Mouse (Mus musculus) yolk sac, embryonic 10.5 days (tissue): ENCODE data around the gene Ezr.

ENCODE experiments used
- DNase-seq: peaks from one replicate; pipeline ENCODE4 v3.0.0-alpha.2; 2017; ENCODE audit warnings: low spot score

Gene Ezr

DNA sequence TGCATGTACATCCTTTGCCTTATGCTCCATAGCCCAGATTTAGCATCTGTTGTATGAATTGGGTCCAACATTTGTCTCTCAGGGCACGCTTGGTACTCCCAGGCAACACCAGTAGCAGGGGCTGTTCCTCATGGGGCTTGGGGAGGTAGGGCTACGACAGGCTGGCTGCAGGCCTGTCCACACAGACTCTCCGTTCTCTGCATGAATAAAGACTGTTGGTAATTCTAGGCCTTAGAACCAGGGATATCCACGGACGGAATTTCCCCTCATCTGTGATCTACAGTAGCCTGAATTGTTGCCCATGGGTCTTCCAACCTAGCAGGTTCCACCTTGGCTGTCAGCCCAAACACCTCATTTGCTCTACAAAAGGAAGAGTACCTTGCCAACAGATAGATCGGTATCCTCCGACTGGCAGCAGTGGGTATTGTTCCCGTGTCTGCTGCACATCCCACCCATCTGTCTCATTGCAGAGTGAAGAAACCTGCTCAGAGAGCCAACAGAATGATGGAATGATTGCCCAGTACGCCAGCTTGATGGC is 7.1 kb upstream of the Ezr start:
- no peak for DNase-seq

DNA sequence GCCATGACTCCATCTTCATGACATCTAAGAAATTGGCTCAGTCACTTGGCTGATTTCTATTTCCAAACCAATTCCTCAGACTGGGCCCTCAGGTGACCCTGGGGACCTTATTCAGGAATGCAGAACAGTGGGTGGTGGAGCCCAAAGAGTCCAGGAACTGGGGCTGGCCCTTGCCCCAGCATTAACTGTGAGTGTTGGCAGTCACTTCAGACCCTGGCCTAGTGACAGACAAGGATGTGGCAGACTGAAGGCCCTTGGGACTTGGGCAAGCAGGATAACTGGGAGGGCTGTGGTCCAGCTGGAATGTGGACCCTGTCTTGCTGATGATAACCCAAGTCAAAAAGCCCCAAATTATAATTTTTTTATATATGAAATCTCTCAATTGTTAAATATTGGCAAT is 6.5 kb upstream of the Ezr start:
- no peak for DNase-seq

DNA sequence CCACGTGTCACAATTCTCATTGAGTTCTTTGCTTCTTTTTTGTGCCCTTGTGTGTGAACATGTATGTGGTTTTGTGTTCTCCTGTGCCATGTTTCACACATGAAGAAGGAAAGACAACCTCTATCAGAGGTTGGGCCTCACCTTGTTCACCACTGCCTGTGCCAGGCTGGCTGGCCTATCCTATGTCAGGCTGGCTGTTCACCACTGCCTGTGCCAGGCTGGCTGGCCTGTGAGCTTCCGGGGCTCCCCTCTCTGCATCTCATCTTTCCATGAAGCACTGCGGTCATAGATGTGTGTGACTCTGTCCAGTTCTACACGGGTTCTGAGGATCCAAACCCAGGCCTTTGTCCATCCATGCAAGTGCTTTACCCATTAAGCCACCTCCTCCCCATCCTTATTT is 4.7 kb upstream of the Ezr start:
- no peak for DNase-seq

DNA sequence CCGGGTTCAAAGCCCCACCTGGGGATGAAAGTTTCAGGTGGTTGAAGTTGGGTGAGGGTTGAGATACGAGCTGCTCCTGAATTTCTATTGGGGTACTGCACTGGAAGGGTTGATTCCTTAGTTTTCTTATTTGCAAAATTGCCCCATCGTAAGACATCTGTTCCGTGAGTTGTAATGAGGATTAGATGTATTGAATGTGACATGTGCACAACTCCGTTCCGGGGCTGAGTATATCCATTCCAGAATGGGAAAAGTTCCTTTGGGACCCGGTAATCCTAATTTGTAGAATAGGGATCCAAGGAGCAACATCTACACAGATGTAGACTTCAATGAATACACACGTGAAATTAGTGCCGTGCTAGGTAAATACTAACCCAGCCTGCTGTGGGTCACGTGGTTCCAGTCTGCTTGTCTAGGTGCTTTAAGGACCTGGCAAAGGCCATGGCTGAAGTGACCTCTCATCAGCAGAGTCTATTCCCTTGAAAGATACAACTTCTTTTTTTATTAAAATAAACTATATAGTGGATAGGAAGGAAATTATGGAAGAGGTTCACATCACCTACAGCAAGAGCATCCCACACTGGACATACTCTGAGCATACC is 1.3 kb upstream of the Ezr start:
- peak; percentile 65 for DNase-seq

DNA sequence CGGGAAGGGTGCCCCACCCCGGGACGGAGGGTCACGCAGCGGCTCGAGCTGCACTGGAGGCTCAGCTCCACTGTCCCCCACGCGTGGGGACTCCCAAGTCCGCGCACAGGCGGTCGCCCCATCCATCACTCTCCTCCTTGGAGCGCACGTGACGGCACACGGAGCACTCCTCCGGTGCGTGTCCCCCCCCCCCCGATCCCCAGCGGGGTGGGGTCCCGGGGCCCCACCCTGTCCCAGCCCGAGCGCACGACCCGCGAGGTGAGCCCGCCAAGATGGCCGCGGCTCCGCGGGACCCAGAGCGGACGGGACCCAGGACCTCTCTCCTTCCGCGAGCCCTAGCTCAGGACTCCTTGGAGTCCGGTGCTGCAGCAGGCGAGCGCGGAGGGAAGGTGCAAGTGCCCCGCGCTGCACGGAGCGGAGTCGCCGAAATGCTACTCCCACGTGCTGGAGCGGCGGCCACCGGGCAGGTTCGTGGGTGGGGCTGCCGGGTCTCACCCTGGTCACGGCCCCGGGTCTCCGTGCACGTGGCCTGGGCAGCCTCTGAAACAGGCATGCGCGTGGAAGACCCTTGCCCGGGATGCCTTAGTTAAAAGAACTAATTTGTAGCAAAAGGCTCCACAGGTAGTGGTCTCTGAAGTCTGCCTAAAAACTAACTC is 550 bp upstream of the Ezr start:
- DNase-seq: peak; percentile 76

DNA sequence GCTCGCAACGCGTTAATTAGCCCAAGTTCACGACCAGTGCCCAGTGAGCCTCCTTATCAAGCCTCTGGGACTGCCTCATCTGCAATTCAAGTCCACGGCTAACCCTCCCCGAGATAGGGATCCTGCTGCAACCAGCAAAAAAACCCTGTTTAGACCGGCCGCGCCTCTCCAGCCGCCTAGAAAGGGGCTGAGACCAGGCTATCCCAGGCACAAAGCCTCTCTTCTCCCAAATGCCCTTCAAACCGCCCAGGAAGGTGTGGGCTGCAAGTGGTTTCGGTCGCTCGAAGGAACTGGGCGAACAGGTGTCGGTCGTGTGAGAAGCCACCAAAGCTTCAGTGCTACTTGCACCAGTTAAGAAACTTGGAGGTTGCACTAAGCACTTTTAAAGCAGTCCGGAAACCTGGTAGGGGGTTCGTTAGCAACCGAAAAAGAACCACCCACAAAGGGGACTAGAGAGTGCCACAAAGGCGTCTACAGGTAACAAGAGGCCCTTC is 504 bp downstream of the Ezr start:
- peak; percentile 49 for DNase-seq

DNA sequence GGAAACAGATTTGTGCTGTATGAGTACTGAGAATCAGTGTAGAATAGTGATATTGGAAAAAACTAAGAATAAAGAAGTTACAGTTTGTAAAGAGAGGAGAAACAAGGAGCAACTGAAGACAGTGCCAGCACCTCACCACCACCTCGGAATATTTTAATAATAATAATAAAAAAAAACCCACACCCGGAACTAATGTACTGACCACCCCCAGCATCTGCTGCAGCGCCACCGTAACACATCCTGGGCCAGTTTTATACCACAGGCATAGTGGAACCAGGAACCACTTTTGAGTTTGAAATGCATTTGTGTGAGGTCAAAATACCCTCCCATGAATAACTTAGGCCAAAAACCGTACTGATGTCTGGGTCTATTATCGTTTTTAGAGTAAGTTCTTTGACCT is 1.3 kb downstream of the Ezr start:
- peak; percentile 13 for DNase-seq

DNA sequence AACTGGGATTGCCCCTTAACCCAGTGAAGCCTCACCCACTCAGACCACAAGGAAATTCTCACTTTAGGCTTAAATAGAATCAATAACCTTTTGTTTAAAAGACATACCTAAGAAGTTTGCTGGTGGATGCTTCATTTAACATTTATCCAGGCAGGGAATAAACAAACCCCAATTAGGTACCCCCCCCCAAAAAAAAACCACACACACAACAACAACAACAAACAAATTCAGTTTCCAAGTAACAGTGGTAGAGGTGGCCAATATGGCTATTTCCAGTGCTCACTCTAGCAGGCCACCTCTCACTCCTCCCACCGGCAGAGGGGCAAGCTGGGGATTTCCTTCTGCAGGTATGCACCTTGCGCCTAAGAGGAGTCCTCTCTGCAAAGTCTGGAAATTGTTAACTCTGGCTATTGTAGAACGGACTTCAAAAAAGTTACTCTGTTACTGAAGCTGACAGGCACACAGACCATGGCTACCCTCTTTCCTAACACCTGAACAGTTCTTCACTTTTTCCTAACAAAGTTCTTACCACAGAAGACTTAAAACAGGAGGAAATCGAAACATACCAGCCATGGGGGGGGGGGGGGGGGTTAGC is 2.0 kb downstream of the Ezr start:
- peak; percentile 57 for DNase-seq

DNA sequence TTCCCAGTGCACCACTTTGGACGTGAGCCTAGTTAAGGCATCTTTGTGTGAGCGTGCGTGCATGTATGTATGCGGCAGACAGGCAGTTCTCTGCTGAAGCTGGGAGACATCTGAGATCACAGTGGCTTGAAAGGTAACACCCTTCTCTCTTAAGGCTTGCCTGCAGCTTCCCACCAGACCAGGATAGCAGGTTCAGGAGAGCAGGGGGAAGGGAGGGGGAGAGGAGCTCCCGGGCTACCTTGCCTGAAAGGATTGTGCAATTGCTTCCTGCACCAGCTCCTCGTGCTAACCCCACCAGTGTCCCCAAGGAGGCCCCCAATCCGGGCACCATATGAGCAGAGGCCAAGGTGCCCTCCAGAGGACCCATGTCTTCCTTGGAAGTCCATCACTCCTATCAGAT is 3.0 kb downstream of the Ezr start:
- peak; percentile 68 for DNase-seq

DNA sequence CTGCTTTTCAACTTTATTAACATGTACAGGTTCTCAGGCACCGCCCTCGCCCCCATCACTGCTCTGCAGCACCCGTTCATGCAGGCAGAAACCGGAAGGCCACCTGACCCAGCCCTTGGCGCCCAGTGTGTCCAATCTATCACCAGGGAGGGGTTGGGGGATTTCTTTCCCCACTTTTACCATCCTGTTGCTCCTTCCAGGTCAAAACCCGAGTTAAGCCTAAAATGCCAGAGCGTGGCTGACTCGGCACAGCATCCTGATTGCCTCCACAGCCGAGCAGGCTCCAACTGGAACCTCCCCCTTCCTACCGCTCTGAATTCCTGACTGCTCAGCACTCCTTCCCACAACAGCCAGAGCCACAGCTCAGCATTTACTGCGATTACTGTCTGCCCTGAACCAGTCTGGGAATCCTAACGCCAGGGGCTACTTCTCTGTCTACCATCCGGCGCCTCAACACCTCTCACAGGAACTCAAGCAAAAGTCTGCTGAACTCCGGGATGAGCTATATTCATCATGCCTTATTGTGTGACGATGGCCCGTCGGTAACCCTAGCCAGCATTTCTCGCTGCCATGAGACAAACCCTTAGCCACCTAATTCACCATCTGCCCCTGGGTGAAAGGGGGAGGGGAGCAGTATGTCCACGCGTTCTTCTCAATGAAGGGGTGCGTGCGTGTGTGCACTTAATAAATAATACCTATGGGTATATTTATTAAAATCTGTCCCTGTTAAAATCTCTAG is 3.6 kb downstream of the Ezr start:
- DNase-seq: peak; percentile 90

DNA sequence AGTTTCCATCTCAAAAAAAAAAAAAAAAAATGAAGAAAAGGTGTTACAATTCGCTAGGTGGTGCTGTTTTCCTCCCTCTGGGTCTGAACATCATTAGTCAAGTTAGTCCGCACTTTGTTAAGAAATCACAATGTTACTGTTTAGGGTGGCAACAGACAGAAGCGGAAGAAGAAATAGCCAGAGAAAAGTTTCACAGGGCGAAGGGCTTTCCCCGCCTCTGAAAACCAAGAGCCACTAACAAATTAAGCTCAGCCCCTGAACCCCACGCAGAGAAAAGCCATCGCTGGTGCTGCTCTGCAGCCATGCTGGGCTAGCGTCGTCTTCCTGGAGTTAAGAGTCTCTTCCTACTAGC is 4.3 kb downstream of the Ezr start:
- DNase-seq: peak; percentile 64

DNA sequence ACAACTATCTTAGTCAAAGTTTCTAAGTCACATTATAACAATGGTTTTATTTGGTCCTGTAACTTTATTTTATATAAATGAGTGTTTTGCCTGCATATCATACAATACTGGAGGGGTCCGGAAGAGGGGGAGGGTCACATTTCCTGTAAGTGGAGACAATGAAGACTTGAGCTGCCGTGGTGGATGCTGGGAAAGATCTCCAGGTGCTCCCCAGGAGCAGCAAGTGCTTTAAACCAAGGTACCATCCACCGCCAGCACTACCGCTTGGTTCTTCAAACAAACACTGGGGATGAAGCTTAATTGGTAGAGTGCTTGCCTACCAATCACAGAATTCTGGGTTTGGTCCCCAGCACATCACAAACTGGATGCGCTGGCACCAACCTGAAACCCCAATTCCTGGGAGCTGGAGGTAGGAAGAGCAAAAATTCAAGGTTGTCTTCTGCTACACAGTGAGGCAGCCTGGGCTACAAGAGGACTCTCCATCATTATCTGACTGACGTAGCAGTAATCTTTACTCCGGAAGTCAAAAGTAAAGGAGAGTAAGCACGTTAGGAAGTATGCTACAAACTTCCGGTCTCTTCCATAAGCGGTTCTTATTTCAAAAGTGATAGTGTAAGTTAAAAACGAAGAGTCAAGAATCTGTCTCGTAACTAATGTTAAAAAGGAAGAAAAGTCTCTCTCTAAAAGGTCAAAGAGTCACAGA is 4.8 kb downstream of the Ezr start:
- no peak for DNase-seq

DNA sequence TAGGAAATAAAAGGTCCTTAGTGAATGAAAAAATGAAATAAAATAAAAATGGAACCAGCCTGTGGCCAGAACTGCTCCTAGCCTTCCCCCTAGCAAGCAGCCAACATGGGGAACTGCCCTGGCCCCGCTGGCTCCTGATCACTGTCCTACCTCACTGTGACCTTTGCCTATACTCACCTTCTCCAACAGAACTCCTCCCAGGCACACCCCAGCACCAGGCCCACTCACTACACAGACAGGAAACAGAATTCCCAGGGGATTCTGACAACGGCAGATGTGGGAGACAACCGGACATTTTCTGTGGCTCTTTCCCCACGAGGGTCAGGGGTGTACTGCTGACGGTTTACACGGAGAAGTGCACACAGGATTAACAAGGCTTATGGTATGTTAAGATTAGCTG is 5.5 kb downstream of the Ezr start:
- peak; percentile 45 for DNase-seq

DNA sequence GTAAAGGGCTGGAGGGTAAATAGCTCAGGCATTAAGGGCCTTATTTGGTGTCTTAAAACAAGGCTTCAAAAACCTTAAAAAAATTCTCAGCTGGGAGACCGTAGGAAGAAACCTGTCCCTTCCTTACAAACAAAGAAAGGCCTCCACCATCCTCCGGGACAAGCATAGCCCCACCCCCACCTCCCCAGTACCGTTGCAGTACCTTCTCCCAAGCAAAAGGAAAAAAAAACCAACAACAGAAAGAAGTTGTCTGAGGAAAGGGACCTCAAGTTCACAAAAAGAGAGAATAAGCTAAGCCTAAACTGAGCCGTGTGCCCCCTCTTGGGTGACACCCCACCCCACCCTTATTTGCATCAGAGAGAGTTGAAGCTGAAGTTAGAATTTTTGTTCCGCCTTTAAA is 6.0 kb downstream of the Ezr start:
- DNase-seq: no peak

DNA sequence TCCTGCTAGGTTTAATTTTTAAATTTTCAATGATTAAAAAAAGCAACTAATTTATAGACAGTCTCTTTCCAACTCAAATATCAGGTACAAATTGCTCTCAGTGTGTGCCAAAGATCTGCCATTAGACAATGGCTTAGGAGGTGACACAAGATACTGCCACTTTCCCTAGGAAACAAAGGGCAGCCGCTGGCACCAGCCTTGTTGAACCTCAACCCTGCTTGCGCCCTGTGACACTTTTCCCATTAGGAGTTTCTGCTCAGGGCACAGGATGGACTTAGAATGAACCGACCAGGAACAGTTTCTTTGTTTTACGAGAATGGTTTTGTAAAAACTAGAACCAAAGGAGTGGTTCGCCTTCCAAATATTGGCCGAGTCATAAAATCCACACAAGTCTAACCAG is 6.5 kb downstream of the Ezr start:
- no peak for DNase-seq

DNA sequence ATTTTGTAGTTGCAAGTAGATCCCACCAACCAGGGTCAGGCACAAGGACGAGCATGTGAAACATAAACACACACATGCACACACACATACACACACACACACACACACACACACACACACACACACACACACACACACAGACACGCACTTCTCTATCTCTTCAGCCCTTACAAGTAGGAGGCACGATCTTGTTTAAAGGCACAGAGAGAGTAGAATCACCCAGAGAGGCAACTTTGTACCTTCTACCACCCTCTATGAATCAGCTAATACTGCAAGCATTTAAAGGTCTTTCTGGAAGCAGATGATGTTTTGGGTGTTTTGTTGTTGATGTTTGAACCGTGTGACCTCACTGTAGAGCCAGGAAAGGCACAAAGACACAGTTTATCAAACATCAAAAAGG is 6.9 kb downstream of the Ezr start:
- DNase-seq: no peak

DNA sequence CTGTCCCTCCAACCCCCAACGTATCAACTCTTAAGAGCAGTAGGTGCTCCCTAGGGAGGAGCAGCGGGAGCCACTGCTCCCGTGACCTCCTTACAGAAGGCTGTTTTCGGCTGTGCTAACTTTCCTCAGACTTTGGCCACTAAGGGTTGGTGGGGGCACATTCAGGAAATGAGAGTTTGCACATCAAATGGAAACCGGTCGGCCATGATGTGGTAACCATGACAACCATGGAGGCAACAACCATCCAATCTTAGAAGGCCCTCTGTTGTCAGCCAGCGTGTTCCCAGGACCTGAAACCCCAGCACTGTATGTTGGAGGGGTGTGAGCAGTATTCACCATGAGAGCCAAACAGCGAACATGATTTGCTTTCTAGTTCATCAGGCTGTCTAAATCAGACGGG is 7.4 kb downstream of the Ezr start:
- peak; percentile 63 for DNase-seq

DNA sequence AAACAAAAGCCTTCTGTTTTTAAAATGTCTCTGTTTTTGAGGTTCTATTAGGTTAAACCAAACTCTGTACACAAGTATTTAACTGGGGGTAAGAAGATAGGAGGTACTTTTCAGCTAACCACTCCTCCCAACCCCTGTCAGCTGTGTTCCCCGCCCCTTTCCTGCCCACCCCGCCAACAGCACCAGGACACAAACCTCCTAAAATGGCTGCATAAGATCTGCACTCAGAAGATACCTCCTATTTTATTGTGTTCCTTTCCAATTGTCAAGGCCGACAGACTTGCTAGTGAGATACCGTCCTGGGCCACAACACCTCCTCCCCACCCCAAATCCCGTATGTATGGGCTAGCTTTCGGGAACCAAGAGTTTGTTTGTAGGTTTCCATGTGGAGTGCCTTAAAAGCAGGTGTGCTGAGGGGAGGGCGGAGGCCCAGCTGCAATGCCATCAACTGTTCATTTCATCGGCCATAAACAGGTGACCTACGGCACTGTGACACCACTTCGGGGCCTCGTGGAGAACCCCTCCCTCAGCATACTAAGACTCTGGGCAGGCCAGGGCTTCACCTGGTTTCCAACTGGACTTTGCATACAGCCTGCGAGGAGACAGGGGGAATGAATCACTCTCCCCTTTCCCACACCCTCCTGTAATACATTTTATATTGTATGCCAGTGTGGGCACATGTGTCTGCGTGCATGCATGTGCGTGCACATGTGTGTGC is 9.2 kb downstream of the Ezr start:
- no peak for DNase-seq

DNA sequence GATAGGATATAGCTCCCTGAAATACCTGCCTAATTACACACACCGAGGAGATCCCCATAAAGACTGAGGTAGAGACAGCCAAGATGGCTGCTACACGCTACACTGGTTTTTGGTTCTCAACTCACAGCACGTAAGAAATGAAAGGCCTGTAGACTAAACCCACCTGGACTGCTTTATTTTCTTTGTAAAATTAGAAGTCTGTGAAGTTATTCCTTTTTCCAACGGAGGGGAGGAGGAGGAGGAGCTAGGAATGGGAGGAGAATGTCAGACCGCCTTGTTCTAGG is 10.2 kb downstream of the Ezr start:
- DNase-seq: no peak

DNA sequence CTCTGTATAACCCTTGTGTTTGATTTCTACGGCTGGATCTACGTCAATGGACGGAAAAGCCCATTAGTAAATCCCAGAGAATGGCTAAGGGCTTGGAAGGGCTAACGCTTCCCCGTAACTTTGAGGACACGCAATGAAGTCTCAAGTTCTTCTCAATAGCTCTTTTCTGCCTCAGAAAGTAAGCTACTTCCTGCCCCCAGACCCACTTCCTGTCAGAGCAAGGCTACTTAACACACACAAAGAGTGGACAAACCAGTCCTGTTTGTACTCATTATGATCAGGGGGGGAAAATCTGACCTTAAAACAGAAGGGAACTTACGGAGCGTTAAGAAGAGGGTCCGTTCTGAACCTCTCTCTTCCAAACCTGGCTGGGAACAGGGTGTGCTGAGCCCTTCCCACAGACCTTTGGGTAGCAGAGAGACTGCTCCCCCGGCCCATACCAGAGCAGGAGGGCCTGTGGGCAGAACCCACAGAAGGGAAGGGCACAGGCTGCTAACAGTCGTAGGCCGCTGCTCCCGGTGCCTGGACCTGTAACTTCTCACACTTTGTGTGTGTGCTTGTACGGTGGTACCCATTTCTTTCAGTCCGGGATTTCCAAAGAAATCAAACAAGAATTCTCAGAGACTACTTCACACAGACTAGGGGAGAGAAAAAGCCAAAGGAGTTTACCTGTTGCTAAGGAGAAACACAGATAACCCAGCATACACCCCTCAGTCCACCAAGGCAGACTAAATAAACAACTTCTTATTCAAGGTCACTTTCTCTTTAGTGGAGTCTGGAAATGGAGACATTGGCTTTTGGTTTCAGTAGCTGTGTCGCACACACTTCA is 10.7 kb downstream of the Ezr start:
- DNase-seq: no peak

DNA sequence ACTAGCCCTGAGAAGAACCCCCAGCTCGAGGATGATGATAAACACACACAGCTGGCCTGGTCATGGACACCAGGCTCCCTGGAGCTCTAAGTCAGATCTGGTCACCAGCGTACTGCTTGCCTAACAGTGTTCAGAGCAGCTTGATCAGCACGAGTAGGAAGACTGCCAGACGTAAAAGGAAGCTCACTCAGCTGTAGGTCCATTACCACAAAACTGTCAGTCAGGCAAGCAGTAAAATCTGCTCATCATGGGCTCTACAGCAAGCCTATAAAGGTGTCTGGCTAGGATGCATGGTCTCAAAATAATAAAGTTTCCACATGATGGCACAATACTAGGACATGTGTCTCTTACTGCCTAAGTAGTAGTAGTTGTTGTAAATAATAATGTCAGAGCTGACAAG is 13.0 kb downstream of the Ezr start:
- no peak for DNase-seq
